Mouse (Mus musculus) erythroid progenitor cell, adult 5-6 weeks (primary cell): ENCODE measurements around the gene Ikzf2. TPM values are rescaled to one million over a fixed set of nuclear protein-coding genes. Genes with fewer than 3 reads are reported as not detected.

ENCODE experiments used
- ATAC-seq: replicated peaks from 2 replicates; pipeline ENCODE4 v1.8.0; 2016; ENCODE audit warnings: moderate number of reproducible peaks, mild to moderate bottlenecking, moderate TSS enrichment, inconsistent platforms; ENCODE audit not compliant: poor library complexity, low FRiP score, severe bottlenecking
- total RNA-seq, 2 experiments: library from RNA; stranded (forward) in 1 of 2; stranded (reverse) in 1 of 2; fragments of 150-400 nt in 1 of 2; fragments of 186-747, 209-891 nt in 1 of 2; gene quantifications; 2 replicates each; pipeline versions ENCODE4 v1.2.3 to v1.2.4; 2015 to 2017; ENCODE audit warnings: low replicate concordance in 2 of 2

Gene Ikzf2
- total RNA-seq, 2 experiments from 2014 or later: 3.7 to 5.9 TPM

DNA sequence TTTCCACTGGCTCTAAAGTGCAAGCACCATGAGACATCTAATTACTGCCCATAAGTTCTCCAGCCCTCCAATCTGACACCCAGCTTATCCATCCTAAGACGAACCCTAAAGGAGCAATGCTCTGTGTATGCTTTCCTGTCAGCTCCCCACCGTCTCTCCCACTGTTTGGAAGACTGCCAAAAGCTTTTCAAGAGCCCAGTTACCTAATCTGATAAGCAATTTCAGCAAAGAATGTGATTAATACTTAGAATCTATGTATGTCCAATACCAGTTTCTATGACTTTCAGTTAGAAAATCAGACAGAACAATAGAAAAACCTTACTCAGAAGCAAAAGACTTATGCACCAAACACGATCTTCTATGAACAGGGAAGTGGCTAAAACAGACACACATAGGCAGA is 82.8 kb downstream of the Ikzf2 start:
- ATAC-seq: no peak

DNA sequence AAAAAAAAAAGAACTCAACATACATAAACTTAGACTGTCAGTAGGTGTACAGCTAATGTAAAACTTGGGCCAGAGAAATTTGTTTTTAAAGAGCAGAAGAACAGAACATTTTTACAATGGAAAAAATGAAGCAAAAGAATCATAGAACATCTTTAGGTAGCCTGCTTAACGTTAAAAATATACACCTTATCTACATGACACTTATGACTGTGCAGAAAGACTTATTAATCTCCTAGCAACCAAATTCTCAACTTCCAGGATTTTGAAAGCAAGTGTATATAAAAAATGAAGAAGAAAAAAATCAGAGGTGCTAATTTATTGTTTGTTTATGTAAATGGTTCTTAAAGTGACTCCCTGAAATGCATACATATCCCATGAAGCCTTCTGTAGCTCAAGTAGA is 86.1 kb downstream of the Ikzf2 start:
- ATAC-seq: no peak

GRCm38 (mm10) chr1:69599074-69599772 is 87.8 kb downstream of the Ikzf2 start:
- no peak for ATAC-seq

- ATAC-seq: no peak
Observed at GRCm38 (mm10) chr1:69591889-69592288, 95.2 kb downstream of the Ikzf2 start.

- ATAC-seq: peak; percentile 60; the same call in 1 of the 2 replicates
Observed at GRCm38 (mm10) chr1:69591328-69591801, 95.7 kb downstream of the Ikzf2 start.

GRCm38 (mm10) chr1:69585546-69585945 is 101.5 kb downstream of the Ikzf2 start:
- no peak for ATAC-seq

DNA sequence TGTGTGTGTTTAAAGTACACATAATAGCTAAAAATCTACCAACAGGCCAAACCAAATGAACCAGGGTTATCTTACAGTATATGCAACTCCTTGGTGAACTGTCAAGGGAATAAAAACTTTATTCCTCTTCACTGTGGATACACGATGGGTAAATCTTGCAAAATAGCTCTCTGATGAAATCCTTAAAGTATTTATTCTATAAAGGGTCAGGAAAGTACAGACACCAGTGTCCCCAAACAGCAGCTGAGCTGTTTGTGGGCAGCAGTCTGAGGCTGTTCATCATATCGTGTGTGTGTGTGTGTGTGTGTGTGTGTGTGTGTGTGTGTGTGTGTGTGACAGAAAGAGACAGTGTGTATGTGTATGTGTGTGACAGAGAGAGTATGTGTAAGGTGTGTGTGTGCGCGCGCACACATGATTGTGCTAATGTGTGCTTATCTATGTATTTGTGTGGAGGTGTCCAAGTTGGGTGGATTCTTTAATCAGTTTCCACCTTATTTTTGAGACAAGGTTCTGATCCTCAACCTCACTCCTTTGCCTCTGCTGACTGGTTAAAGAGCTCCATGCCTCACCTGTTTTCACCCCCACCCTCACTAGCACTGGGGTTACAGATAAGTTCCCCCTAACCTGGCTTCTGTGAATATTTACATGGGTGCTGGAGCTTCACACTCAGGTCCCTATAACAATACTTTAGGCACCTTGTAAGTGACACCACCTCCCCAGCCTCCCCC is 102.9 kb downstream of the Ikzf2 start:
- peak; percentile 64 for ATAC-seq

DNA sequence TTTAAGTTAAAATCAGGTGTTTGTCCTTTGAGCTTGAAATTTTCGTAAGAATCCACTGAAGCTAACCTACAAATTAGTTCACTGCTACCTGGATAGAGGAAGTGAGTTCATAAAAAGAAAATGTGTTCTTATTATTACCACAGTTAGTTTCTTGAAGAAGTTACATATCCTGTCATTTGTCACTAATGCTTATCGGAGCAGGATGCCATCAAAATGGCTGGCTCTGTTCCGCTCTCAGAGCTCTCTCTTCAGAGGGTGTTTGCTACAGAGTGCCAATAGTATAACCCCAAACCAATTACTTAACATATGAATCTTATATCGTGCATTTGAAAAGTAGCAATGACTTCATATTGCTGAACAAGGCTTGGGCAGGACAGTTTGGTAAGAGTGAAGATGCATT is 108.1 kb downstream of the Ikzf2 start:
- no peak for ATAC-seq

- ATAC-seq: peak; percentile 94
Observed at GRCm38 (mm10) chr1:69559443-69560090, 127.5 kb downstream of the Ikzf2 start.

- no peak for ATAC-seq
Observed at GRCm38 (mm10) chr1:69555636-69556151, 131.4 kb downstream of the Ikzf2 start.

GRCm38 (mm10) chr1:69549987-69550386 is 137.1 kb downstream of the Ikzf2 start:
- ATAC-seq: no peak

DNA sequence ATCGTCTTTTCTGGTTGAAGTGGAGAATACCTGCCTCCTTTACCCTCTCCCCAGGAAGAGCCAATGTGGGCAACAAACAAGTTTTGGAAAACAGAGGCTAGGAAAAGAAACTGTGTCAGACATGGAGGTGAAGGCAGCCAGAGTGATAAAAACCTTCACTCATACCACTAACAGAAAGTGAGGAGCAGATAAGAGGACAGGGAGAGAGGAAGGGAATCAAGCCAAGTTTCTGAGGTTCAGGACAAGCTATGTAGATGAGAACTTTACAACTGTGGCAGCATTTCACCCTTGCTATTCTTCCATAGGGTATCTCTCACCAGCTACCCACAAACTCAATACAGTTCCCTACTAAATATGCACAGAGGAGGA is 141.2 kb downstream of the Ikzf2 start:
- ATAC-seq: peak; percentile 58

GRCm38 (mm10) chr1:69545217-69545884 is 141.7 kb downstream of the Ikzf2 start:
- ATAC-seq: peak; percentile 81

DNA sequence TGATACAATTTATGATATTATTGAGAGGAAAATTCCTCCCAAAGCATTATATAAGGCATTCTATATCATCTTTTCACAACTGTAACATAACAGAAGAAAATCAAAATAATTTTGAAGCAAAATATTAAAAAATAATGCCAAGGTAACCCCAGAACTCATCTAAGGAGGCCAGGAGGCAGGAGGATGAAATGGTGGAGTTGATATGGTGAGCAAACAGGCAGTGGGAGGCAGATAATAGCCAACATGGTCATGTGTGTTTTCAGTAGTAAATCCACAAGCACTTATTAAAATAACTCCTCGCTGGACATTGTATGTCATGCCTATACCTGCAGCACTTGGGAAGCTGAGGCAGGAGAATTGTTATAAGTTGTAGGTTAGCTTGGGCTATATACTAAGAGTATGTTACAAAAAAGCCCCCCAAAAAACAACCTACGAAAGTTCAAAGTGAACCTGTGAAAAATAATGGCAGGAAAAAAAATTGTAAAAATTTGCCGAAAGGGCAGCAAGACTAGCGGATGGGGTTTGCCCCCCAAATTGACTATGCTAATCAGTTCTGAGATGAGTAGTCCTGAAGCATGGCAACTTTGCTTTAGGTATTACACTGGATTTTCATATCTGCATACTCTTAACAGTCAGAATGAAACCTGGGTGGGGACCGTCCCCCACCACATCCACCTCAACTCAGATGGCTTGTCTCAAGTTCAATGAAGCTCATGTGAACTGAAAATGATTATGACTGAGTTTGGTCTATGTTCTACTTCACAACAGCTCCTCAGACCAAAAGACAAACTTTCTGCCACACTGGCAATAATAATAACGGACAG is 143.1 kb downstream of the Ikzf2 start:
- no peak for ATAC-seq

DNA sequence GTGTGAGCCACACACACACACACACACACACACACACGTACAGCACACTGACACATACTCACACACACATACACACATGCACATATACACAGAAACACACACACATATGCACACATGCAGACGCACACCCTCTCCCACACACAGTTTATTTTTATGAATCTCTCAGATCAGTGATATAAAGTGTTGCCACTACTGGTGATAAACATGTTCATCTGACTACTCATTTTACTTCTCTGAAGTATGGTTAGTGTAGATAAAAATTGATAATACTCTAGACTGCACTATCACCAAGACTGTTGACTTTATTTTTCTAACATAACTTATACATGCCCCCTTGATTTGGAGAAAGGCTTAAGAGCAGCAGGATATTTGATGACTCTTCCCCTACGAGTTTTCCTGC is 144.5 kb downstream of the Ikzf2 start:
- ATAC-seq: peak; percentile 58

DNA sequence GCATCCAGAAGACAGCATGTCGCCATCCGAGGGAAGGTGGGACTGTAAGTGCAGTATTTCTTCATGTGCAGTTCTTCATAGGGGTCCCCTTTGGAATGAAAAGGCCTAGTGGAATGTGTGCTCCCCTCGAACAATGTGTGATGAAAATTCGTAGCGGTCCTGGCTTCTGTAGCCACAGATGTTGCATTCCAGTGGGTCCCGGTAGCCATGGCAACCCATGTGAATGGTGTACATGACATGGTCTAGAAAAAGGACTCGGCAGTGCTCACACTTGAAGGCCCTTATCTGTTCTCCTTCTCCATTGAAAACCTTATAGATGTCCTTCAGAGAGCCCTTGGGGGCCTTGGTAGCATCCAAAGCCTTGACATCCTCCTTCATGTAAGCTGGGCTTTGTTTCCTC is 148.4 kb downstream of the Ikzf2 start:
- ATAC-seq: no peak

GRCm38 (mm10) chr1:69537619-69538018 is 149.4 kb downstream of the Ikzf2 start:
- no peak for ATAC-seq

- no peak for ATAC-seq
Observed at GRCm38 (mm10) chr1:69535507-69535906, 151.5 kb downstream of the Ikzf2 start.

- no peak for ATAC-seq
Observed at GRCm38 (mm10) chr1:69533048-69533447, 154.0 kb downstream of the Ikzf2 start.
